Mouse (Mus musculus): ENCODE measurements at regions not wholly inside any gene's neighbourhood (a gene's known extent, or its start where the extent isn't known, plus 50 kb on each side); places are given as distances from the start of the nearest gene placed in this dataset.

DNA sequence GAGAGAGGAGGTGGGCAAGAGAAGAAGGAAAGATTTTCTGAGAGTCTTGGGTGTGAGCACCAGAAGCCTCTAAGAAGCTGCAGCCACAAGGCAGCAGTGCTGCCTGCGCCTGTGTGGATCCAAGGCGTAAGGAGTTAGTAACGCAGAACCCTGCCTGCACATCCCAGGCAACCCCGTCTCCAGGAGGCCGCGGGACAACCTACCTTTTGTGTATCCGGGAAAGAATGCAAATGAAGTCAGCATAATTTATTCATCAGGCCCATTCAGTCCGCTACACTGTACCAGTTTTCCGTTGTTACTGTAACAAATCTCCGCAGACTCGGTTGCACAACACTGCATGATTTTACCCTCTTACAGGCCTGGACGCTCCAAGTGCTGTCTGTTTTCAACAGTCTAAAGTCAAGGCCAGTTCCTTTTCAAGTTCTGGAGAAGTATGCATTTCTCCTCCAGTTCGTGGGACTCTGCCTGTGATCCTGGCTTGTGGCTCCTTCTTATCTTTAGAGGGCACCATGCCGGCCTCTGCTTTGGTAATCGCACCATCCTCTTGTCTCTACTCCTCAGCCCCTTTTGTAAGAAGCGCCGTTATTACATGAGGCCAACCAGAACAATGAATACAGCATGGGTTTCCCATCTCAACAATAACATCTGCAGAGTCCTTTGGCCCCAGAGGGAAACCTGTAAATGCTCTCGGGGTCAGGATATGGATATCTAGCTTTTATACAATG, 133.8 kb downstream of the Nufip1 start:
- DNase-seq (ENCODE audit: low spot score in 2 of 2), result no peak

GRCm38 (mm10) chr14:76245063-76245396, 134.3 kb downstream of the Nufip1 start:
- no peak for DNase-seq (ENCODE audit: low spot score in 2 of 2)

GRCm38 (mm10) chr14:76247664-76248063, 137.0 kb downstream of the Nufip1 start:
- no peak for DNase-seq (ENCODE audit: low spot score in 2 of 2)

DNA sequence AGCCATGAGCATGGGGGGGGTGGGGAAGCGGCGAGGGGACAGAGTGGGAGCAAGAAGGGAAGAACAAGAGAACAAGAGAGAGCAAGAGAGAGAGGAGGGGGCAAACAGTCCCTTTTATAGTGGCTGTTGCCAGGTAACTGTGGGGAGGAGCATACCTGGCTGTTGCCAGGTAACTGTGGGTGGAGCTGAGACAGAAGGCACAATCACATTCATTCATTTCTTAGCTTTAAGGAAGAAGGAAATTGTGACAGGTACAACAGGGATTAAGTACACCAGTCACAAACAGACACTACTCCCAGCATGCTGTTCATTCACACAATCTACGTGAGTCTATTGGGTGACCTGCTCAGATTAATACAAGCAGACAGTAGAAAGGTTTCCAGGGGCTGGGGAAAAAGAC, 143.2 kb downstream of the Nufip1 start:
- no peak for DNase-seq (ENCODE audit: low spot score in 2 of 2)

- DNase-seq (ENCODE audit: low spot score in 2 of 2), result peak; percentile 61 to 74
Measured at GRCm38 (mm10) chr14:76254565-76255501, 144.1 kb downstream of the Nufip1 start.

GRCm38 (mm10) chr14:76255971-76256370, 145.3 kb downstream of the Nufip1 start:
- DNase-seq (ENCODE audit: low spot score in 2 of 2), result no peak

GRCm38 (mm10) chr14:76258626-76259025, 147.9 kb downstream of the Nufip1 start:
- DNase-seq (ENCODE audit: low spot score in 2 of 2), result no peak

- peak in 1 of 2 experiments; percentile 11 for DNase-seq (ENCODE audit: low spot score in 2 of 2)
Measured at GRCm38 (mm10) chr14:76260628-76261293, 150.1 kb downstream of the Nufip1 start.

- no peak for DNase-seq (ENCODE audit: low spot score in 2 of 2)
Measured at GRCm38 (mm10) chr14:76263682-76264081, 151.1 kb upstream of the Tsc22d1 start.

- DNase-seq (ENCODE audit: low spot score in 2 of 2), result no peak
Measured at GRCm38 (mm10) chr14:76265819-76266218, 148.9 kb upstream of the Tsc22d1 start.

GRCm38 (mm10) chr14:76266249-76266648, 148.5 kb upstream of the Tsc22d1 start:
- DNase-seq (ENCODE audit: low spot score in 2 of 2), result no peak

- DNase-seq (ENCODE audit: low spot score in 2 of 2), result no peak
Measured at GRCm38 (mm10) chr14:76267091-76267490, 147.7 kb upstream of the Tsc22d1 start.

- DNase-seq (ENCODE audit: low spot score in 2 of 2), result no peak
Measured at GRCm38 (mm10) chr14:76271190-76271589, 143.6 kb upstream of the Tsc22d1 start.

DNA sequence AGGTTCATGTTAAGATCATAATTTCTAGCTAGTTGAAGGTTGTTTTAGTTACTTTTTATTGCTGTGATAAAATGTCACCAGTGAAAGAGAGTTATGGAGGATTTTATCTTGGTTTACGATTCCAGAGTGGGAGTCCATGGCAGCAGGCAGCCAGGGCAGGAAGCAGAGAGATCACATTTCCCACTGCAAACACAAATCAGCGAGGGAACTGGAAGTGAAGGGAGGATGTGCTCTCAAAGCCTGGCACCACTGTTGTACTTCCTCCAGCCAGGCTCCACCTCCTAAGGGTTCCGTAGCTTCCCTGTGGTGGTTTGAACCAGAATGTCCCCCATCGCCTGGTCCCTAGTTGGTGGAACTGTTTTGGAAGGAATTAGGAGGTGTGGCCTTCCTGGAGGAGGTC, 141.9 kb upstream of the Tsc22d1 start:
- no peak for DNase-seq (ENCODE audit: low spot score in 2 of 2)

DNA sequence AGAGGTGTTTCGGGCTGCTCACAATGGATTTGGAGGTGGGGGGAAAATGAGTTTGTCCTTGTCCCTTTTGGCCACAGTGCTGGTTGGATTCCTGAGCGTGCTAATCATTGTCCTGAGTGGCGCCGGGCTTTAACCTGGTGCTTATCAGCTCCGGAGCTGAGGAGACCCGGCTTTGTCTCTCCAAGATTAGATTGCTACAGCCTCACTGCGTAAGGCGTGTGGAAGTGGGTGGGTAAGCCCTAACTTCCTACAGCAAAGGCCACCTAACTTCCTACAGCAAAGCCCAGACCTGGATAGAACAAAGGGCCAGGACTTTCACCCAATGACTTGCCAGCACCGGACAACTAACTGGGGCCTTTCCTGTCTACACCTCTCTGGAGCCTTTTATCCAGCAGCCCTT, 138.1 kb upstream of the Tsc22d1 start:
- no peak for DNase-seq (ENCODE audit: low spot score in 2 of 2)

- DNase-seq (ENCODE audit: low spot score in 2 of 2), result no peak
Measured at GRCm38 (mm10) chr14:76278751-76279450, 135.9 kb upstream of the Tsc22d1 start.

DNA sequence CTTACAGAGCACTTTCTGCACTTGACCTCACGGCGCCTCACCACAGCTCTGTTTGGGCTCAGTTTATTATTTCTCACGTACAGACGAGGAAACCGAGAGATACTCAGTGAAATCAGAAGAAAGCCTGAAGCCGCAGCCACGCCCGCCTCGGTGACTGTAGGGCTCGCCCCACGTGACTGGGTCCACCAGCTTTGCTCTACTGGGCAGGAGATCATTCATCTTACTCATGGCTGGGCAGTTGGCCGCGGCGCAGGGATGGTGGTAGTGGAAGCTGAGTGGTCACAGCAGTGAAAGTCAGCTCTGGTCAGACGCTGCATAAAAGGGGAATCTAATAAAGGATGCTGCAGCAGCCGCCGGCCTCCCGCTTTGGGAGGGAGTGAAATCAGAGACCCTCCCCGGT, 135.2 kb upstream of the Tsc22d1 start:
- DNase-seq (ENCODE audit: low spot score in 2 of 2), result no peak

GRCm38 (mm10) chr14:76281867-76282266, 132.9 kb upstream of the Tsc22d1 start:
- DNase-seq (ENCODE audit: low spot score in 2 of 2), result no peak

- no peak for DNase-seq (ENCODE audit: low spot score in 2 of 2)
Measured at GRCm38 (mm10) chr14:76287768-76288167, 127.0 kb upstream of the Tsc22d1 start.

DNA sequence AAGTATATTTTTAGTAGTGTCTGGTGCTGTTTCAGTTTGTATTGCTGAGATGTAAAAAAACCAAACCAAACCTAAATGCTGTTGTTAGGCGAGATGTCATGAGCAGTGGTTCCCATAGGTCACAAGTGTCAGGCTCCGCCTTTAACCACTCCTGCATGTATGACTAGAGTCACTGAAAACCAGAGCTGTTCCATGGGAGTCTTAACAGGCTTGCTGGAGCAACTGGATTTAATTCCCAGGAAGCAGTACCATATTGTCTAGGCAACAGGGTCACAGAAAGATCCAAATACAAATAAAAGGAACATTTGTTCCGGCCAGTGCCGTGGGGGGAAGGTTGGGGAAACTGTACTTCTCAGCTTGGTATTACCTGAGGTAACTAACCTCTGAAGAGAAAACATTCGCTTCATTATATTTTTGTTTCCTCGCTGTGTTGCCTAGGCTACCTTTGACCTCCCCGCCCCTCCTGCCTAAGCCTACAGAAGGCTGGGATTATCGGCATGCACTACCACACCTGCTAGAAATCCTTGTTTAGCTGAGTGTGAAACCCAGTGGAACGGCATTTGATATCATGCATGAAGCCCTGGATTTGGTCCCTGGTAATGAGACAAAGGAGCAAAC, 124.3 kb upstream of the Tsc22d1 start:
- DNase-seq (ENCODE audit: low spot score in 2 of 2), result no peak

- no peak for DNase-seq (ENCODE audit: low spot score in 2 of 2)
Measured at GRCm38 (mm10) chr14:76292211-76292610, 122.5 kb upstream of the Tsc22d1 start.

Data from layer of hippocampus, adult 18-20 months (tissue).